Comparison of ENCODE assay signal across 27 mouse cellular contexts in genomic region chr3:138917016-138917415, GRCm38 (mm10).
DNase-seq lines count a peak whose midpoint lies in the region; ATAC-seq lines count a peak whose summit lies in the region.
"Had no signal": no experiment of that assay in that cellular context is flagged by ENCODE, and none has a peak within 500 bp of the region (broad histone marks: within the 10 kb centered on the region; RNA-seq: fewer than 3 reads in every experiment).

No protein-coding gene starts in this region.

- no peaks in the 10 kb centered on the region for H3K4me1 ChIP-seq in intestine, embryonic 14.5 days (replicated peaks; ENCODE audit: control insufficient read depth, insufficient read depth, low read length)
- H3K4me1 ChIP-seq in intestine, embryonic 15.5 days (replicated peaks) = no peaks in the 10 kb centered on the region
- H3K4me1 ChIP-seq in embryonic facial prominence, embryonic 10.5 days = peaks cover 6% of the 10 kb centered on the region; the same call in 1 of the 2 replicates
- H3K4me1 ChIP-seq: hindbrain, embryonic 15.5 days; liver, embryonic 12.5 days; midbrain, embryonic 15.5 days had no signal

- no peaks in the 10 kb centered on the region for H3K27me3 ChIP-seq in intestine, embryonic 14.5 days (replicated peaks; ENCODE audit: control insufficient read depth, insufficient read depth, low read length)
- H3K27me3 ChIP-seq in intestine, embryonic 15.5 days (replicated peaks) = no peaks in the 10 kb centered on the region
- H3K27me3 ChIP-seq in embryonic facial prominence, embryonic 10.5 days (replicated peaks; ENCODE audit: low read depth, poor library complexity, severe bottlenecking) = no peaks in the 10 kb centered on the region
- H3K27me3 ChIP-seq: hindbrain, embryonic 15.5 days; limb, embryonic 13.5 days; liver, embryonic 12.5 days; midbrain, embryonic 15.5 days; stomach, embryonic 15.5 days had no signal

- H3K9me3 ChIP-seq in intestine, embryonic 14.5 days (ENCODE audit: control insufficient read depth, low read length) = no peaks in the 10 kb centered on the region
- no peaks in the 10 kb centered on the region for H3K9me3 ChIP-seq in intestine, embryonic 15.5 days
- H3K9me3 ChIP-seq in embryonic facial prominence, embryonic 10.5 days = no peaks in the 10 kb centered on the region
- H3K9me3 ChIP-seq: heart, embryonic 10.5 days; heart, embryonic 15.5 days; hindbrain, embryonic 15.5 days; limb, embryonic 13.5 days; liver, embryonic 12.5 days; midbrain, embryonic 15.5 days; stomach, embryonic 15.5 days had no signal

- peak; percentile 19 for DNase-seq in adrenal gland, adult 2 months
- no peak for DNase-seq in adrenal gland, postnatal 10 days
- peak; percentile 38 for DNase-seq in intestine, embryonic 14.5 days (ENCODE audit: low spot score)
- DNase-seq in 3134 (ENCODE audit: extremely low read depth, insufficient read length, low spot score) = peak; percentile 56
- DNase-seq in embryonic facial prominence, embryonic 10.5 days (ENCODE audit: low spot score) = peak; percentile 6
- DNase-seq in embryo, embryonic 10.5 days (ENCODE audit: low spot score) = no peak
- DNase-seq: adrenal gland, adult 8-10 months; cerebellum, adult 18-20 months; cerebellum, postnatal 14 days; gastrocnemius, postnatal 14 days; kidney, adult 11 months; kidney, postnatal 14 days; liver, postnatal 0 days; right cerebral cortex, postnatal 25 days; thymus, postnatal 14 days had no signal

- no peak overlapping the region for H3K4me3 ChIP-seq in intestine, embryonic 14.5 days (ENCODE audit: low read depth, low read length)
- H3K4me3 ChIP-seq in intestine, embryonic 15.5 days (replicated peaks) = no peak overlapping the region
- no peak overlapping the region for H3K4me3 ChIP-seq in embryonic facial prominence, embryonic 10.5 days
- H3K4me3 ChIP-seq: heart, embryonic 10.5 days; heart, embryonic 15.5 days; hindbrain, embryonic 15.5 days; limb, embryonic 13.5 days; liver, embryonic 12.5 days; midbrain, embryonic 15.5 days; stomach, embryonic 15.5 days had no signal

- ATAC-seq in intestine, embryonic 14.5 days (replicated peaks; ENCODE audit: low FRiP score, low TSS enrichment, low read depth) = no peak
- ATAC-seq in intestine, embryonic 15.5 days = no peak
- ATAC-seq: activated CD4-positive, CD25-positive, alpha-beta regulatory T cell, adult 4 months; CD4-positive, CD25-positive, alpha-beta regulatory T cell, adult 4 months; forebrain, embryonic 14.5 days; liver, embryonic 12.5 days; liver, postnatal 0 days; midbrain, embryonic 15.5 days had no signal

- no peak overlapping the region for H3K27ac ChIP-seq in intestine, embryonic 14.5 days (ENCODE audit: low read depth)
- H3K27ac ChIP-seq in intestine, embryonic 15.5 days = no peak overlapping the region
- H3K27ac ChIP-seq in embryonic facial prominence, embryonic 10.5 days (replicated peaks) = no peak overlapping the region
- H3K27ac ChIP-seq: heart, embryonic 15.5 days; hindbrain, embryonic 15.5 days; limb, embryonic 13.5 days; liver, embryonic 12.5 days; macrophage; midbrain, embryonic 15.5 days; stomach, embryonic 15.5 days had no signal

- H3K9ac ChIP-seq in intestine, embryonic 14.5 days (ENCODE audit: low read length) = no peak overlapping the region
- H3K9ac ChIP-seq in intestine, embryonic 15.5 days = no peak overlapping the region
- H3K9ac ChIP-seq: heart, embryonic 15.5 days; hindbrain, embryonic 15.5 days; limb, embryonic 13.5 days; liver, embryonic 12.5 days; liver, postnatal 0 days; midbrain, embryonic 15.5 days; stomach, embryonic 15.5 days had no signal

- no peaks in the 10 kb centered on the region for H3K36me3 ChIP-seq in intestine, embryonic 14.5 days (ENCODE audit: control insufficient read depth, insufficient read depth, low read length)
- H3K36me3 ChIP-seq in intestine, embryonic 15.5 days = no peaks in the 10 kb centered on the region
- peaks cover 4% of the 10 kb centered on the region; the same call in 1 of the 2 replicates for H3K36me3 ChIP-seq in embryonic facial prominence, embryonic 10.5 days (replicated peaks)
- H3K36me3 ChIP-seq: hindbrain, embryonic 15.5 days; liver, embryonic 12.5 days; midbrain, embryonic 15.5 days; stomach, embryonic 15.5 days had no signal

- no peak overlapping the region for H3K4me2 ChIP-seq in intestine, embryonic 14.5 days (ENCODE audit: low read length)
- H3K4me2 ChIP-seq in intestine, embryonic 15.5 days (replicated peaks) = no peak overlapping the region
- H3K4me2 ChIP-seq: heart, embryonic 15.5 days; hindbrain, embryonic 15.5 days; limb, embryonic 13.5 days; liver, embryonic 12.5 days; midbrain, embryonic 15.5 days; stomach, embryonic 15.5 days had no signal

- 76% methylated on average over 4 of the region's 4 CpGs for WGBS in intestine, embryonic 14.5 days
- 70% methylated on average over 4 of the region's 4 CpGs for WGBS in intestine, embryonic 15.5 days
- 87% methylated on average over 4 of the region's 4 CpGs for WGBS in embryonic facial prominence, embryonic 10.5 days

Comparison
In these comparisons a context has a peak if more than half of its experiments do, and no peak if none do; other contexts are left out.
1. DNase-seq: peak in adrenal gland, adult 2 months (single experiment), intestine, embryonic 14.5 days (single experiment), 3134 (single experiment) and embryonic facial prominence, embryonic 10.5 days (single experiment); none in adrenal gland, postnatal 10 days (single experiment) and embryo, embryonic 10.5 days (single experiment).